Mouse (Mus musculus) thymus, postnatal 0 days (tissue): ENCODE results near the gene Psma5. TPM values are rescaled to one million over a fixed set of nuclear protein-coding genes. Genes with fewer than 3 reads are reported as not detected.
"Not testable (repeated sequence)": the region's sequence is repeated elsewhere in the genome, so short reads cannot be mapped to it uniquely, and the experiment has no call there.

Experiments
- DNase-seq: peaks from one replicate; pipeline ENCODE4 v3.0.0-alpha.2; 2015; ENCODE audit warnings: low spot score
- polyA plus RNA-seq: library from polyadenylated mRNA; unstranded; fragments of >200 nt; fragmentation: Nextera tagmentation; extraction: Ambion mirVana; gene quantifications from 2 replicates; pipeline ENCODE4 v1.2.1, GENCODE M21; 2015

The Psma5 gene
- 311 and 322 TPM in 2 replicates for polyA plus RNA-seq

- DNase-seq = peak; percentile 98
Observed at GRCm38 (mm10) chr3:108256719-108257637, at the start of gene Psma5. Gene Psma5, plus strand, starts transcription at chr3:108256926.

GRCm38 (mm10) chr3:108209001-108209400 lies 47.7 kb upstream of the Psma5 start:
- no peak for DNase-seq

- DNase-seq = no peak
Observed at GRCm38 (mm10) chr3:108209536-108209935, 47.2 kb upstream of the Psma5 start.

DNA sequence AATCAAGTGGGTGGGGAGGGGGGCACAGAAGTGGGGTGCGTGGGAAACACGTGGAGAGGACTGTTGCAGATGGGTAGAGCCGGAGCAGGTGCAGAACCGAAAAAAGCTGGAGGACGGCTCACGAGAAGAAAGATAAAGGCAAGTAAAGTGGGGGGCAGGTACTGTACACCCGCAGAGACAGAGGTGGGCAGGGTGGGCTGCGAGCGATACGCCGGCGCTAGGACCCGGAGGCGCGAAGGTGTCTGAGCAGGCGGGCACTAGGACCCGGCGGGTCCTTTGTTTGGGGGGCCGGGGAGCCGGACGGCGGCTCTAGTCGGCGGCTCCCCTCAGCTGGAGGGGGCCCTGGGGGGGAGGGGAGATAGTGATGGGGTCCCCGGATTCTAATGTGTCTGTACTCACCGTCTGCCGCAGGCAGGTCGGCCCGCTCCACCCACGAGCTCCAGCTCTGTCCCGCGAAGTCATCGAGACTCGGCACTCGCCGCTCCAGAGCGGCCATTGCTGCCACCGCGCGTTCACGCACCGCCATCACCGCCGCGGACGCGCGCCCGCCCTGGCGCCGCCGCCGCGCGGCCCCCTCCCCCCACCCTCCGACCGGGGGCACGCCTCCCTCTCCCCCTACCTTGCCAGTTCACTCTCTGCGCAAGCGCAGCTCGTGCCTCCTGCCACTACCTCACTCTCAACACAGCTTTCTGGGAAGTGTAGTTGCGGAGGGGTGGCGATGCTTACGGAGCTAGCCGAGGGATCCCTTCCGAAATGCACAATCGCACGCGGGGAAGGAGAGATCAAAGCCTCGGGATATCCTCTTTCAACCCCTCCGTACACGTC lies 46.6 kb upstream of the Psma5 start:
- DNase-seq = peak; percentile 97

- DNase-seq = no peak
Observed at GRCm38 (mm10) chr3:108210771-108211139, 46.0 kb upstream of the Psma5 start, which contains the start of gene Atxn7l2. Gene Atxn7l2, minus strand, starts transcription at chr3:108210934.

DNA sequence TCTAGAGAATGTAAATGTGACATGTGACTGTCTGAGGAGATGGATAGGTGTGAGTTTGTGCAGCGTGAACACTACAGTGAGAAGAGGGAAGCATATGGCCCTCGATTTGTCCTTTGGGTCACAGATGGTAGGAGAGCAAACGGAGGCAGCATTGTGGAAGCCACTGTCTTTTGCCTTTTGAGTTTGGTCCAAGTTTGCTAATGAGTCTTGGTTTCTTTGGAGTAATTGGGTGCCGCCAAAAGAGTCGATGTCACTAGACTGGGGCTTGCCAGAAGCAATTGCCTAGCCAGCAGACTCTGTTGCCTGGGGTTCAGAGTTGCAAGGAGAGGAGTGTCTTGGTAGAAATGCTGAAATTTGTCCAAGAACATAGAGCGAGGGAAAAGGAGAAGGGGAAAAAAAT lies 44.9 kb upstream of the Psma5 start:
- DNase-seq = no peak

GRCm38 (mm10) chr3:108212406-108212805 lies 44.3 kb upstream of the Psma5 start:
- DNase-seq = no peak

- DNase-seq = no peak
Observed at GRCm38 (mm10) chr3:108214734-108215133, 42.0 kb upstream of the Psma5 start.

DNA sequence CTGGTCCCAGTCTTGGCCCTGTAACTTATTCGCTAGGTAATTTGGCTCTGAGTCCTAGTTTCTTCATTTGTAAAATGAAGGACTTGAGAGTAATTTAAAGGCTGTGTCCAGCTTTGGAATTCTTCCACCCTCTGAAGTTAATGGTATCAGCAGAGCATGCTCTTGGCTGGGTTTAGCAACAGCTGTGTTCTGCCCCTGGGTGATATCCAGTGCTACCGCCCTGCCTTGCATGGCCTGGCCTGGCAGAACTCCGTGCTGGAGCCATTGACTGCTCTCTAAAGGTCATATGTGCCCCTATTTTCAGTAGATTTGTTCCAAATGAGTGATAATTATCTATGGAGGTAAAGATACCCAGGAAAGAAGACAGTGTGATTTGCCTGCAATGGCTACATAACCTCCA lies 36.1 kb upstream of the Psma5 start:
- no peak for DNase-seq

DNA sequence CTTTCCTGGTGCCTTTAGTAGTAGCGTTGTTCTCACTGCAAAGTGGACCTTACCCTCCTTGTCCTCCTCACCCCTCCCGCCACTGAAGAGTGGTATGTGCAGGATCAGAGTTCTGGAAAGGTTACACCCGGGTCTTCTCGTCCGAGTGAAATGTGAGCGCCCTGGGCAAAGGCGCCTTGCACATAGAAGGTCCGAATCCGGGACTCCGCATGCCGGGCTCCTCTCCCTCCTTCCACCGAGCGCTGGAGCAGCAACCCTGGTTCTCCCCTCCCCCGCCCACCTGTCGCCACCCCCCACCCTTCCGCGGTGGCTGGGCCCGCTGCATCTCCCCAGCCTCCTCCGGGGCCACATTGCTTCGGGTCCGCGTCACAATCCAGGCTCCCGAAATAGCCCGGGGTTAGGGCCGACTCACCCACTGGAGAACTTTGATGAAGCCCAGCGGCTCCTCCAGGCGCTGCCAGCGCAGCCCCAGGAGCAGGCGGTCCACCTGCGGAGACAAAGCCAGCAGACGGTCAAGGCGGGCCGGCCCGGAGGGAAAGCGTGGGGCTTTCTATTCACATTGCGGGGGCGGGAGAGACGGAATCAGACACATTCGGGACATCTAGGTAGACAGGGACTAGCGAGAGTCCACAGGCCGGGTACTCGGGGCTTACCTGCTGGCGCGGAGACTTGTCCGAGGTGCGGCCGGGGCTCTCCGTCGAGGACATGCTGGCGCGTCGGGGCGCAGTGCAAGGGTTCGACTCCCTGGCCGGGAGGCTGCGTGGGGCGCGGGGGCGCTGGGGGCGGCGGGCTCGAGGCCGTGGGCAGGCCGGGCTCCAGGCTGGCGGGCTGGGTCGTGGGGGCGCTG lies 30.8 kb upstream of the Psma5 start:
- no peak for DNase-seq

DNA sequence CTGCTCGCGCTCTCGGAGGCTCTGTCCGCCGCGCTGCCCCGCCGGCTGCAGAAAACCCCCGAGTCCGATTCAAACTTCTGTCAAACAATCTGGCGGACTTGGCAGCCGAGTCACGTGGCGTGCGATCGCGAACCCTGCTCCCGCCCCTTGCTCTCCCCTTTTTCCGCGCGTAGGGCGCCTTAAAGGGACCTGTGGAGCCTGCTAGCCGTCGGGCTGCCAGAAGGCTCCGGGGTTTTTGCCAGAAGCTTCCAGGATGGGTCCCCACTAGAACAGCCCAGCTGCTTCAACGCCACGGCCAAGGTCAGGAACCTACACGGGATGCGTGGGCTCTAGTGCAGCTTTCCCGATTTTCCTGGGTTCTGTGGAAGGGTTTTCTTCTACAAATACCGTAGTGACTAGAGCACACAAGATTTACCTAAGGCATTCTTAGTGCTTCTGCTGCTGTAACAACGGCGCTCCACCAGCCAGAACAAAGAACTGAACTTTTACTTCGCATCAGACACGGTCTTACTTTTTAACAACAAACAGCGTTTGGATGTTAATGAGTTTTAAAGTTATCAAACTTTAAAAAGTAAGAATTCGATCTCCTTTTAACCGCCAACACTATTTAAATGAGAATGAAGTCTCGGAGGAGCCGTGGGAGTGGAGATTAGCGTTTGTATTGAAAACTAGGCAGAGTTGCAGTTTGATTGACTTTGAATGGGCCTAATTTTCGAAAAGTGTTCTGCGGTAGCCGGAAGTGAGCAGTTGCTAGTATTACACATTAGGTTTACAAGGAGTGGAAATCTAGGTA lies 30.0 kb upstream of the Psma5 start, which contains the start of gene Sypl2:
Sypl2 (minus strand) TSS at position 91 of the 793 bp plus-strand sequence.
- DNase-seq = peak; percentile 13

DNA sequence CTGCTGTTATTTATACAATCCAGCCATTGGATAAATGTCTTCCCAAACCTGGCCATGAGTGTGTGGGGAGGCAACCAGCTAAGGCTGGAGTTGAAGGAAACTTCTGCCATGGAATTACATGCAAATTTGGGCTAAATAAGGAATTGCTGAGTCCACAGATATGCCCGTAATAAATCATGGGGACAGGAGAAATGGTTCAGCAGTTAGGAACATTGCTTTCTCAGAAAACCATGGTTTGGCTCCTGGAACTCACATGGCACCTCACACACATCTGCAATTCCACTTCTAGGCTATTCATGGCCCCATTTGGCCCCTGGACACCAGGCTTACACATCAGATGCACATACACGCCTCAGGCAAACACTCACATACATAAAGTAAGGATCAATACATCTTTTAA lies 29.2 kb upstream of the Psma5 start:
- no peak for DNase-seq

DNA sequence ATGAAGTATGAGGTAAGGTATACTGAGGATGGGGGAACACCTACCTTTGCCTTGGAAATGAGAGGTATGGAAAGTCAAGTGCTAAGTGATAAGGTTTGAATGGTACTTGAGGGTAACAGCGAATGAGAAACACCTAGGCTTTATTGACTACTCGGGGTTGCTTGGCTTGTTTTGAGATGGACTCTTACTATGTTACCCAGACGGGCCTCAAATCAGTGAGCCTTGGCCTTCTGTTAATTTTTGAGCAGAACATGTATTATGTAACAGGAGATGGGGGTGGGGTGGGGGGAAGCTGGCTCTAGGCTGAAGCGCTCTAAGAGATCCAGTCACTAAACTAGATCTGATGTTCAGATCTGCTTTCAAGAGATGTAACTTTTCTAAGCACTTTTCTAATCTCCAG lies 25.1 kb upstream of the Psma5 start:
- no peak for DNase-seq

DNA sequence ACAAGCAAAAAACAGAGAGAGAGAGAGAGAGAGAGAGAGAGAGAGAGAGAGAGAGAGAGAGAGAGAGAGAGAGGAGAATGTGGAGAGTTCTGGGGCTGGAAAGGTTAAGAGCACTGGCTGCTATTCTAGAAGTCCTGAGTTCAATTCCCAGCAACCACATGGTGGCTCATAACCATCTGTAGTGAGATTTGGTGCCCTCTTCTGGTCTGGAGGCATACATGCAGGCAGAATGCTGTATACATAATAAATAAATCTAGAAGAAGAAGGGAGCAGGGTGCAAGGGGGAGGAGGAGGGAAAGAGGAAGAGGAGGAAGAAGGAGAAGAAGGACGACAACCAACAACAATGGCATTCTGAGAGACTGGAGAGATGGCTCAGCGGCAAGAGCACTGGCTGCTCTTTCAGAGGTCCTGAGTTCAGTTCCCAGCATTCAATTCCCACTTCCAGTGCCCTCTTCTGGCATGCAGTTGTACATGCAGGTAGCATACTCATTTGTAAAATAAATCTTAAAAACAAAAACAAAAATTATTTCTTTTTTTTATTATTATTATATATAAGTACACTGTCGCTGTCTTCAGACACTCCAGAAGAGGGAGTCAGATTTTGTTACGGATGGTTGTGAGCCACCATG lies 19.1 kb upstream of the Psma5 start:
- not testable (repeated sequence) for DNase-seq

DNA sequence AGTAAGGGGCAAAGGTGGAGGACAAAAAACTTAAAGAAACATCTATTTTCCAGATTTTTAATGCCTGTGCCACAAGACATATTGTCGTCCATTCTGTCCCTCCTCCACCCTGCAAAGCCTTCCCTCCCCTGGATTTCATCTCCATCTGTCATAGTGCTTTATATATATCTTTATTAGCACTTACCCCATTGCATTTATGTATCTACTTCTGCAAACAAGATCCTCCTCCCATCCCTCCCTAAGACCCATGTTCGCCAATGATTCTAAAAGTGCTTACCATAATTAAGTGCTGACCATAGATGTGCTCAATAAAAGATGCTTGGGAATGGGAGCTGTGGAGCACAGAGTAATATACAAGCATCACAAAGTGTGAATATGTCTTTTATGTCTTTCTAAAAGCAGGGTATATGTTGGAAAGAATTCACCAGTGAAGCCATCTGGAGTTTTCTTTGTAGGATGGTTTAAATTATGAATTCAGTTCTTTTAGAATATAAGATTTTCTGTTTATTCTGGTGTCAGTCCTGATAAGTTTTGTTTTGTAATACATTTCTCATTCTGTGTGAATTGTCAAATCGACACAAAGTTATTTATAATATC lies 15.4 kb upstream of the Psma5 start:
- no peak for DNase-seq

GRCm38 (mm10) chr3:108246857-108247256 lies 9.9 kb upstream of the Psma5 start:
- DNase-seq = no peak

- no peak for DNase-seq
Observed at GRCm38 (mm10) chr3:108257831-108258500, 1.2 kb downstream of the Psma5 start.

GRCm38 (mm10) chr3:108259319-108259718 lies 2.6 kb downstream of the Psma5 start:
- no peak for DNase-seq

GRCm38 (mm10) chr3:108279495-108279894 lies 22.8 kb downstream of the Psma5 start:
- DNase-seq = not testable (repeated sequence)
